Mouse (Mus musculus): ENCODE data around the gene Pick1.

DNA sequence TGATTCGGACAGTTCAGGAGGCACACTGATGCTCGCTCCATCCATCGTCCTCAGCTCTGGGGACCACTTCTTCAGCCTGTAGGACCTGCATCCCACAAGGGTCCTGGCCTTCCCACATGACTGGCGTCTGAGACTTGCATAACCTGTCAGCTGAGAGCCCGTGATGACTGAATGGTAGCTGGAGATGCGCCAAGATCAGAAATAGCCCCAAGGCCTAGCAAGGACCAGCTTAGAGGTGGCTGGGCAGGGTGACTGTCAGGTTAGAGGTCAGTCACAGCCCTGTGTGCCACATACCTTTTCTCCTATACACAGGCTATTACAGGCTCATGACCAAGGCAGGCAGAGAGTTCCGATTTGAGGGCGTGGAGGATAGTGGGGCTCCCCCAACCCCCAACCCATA, 33.5 kb upstream of the Pick1 start:
- TF ChIP-seq POLR2A (IDR thresholded peaks at IDR 0.05; ENCODE audit: low read depth, low read length) (no peak), CTCF (IDR thresholded peaks at IDR 0.05; ENCODE audit: borderline replicate concordance, insufficient read depth, low read length) (no peak)

All from embryonic fibroblast, embryonic 13.5 days (primary cell).